In genomic region chr2:169424166-169424920, GRCm38 (mm10) we compare ENCODE assay signal across 17 mouse cellular contexts.
DNase-seq lines count a peak whose midpoint lies in the region; ATAC-seq and TF ChIP-seq lines count a peak whose summit lies in the region.
"Had no signal": no experiment of that assay in that cellular context is flagged by ENCODE, and none has a peak within 500 bp of the region (broad histone marks: within the 10 kb centered on the region; RNA-seq: fewer than 3 reads in every experiment).

No protein-coding gene starts in this region.

- H3K27ac ChIP-seq in embryonic facial prominence, embryonic 13.5 days, result peak overlapping the region; percentile 40
- no peak overlapping the region for H3K27ac ChIP-seq in embryonic facial prominence, embryonic 10.5 days (replicated peaks)
- H3K27ac ChIP-seq in lung, postnatal 0 days (ENCODE audit: low read length), result no peak overlapping the region
- H3K27ac ChIP-seq: heart, embryonic 13.5 days; hindbrain, embryonic 13.5 days; left cerebral cortex, adult 2 months; liver, embryonic 13.5 days; midbrain, embryonic 10.5 days; neural tube, embryonic 12.5 days had no signal

- no peaks in the 10 kb centered on the region for H3K36me3 ChIP-seq in embryonic facial prominence, embryonic 13.5 days
- H3K36me3 ChIP-seq in embryonic facial prominence, embryonic 10.5 days (replicated peaks), result no peaks in the 10 kb centered on the region
- H3K36me3 ChIP-seq in lung, postnatal 0 days (ENCODE audit: insufficient read depth, low read length), result no peaks in the 10 kb centered on the region
- H3K36me3 ChIP-seq: G1E; heart, embryonic 13.5 days; hindbrain, embryonic 13.5 days; liver, embryonic 13.5 days; midbrain, embryonic 10.5 days; neural tube, embryonic 12.5 days had no signal

- no peak overlapping the region for H3K4me3 ChIP-seq in embryonic facial prominence, embryonic 13.5 days
- H3K4me3 ChIP-seq in embryonic facial prominence, embryonic 10.5 days, result no peak overlapping the region
- no peak overlapping the region for H3K4me3 ChIP-seq in lung, postnatal 0 days (ENCODE audit: low read depth, low read length)
- H3K4me3 ChIP-seq: heart, embryonic 13.5 days; hindbrain, embryonic 13.5 days; left cerebral cortex, adult 2 months; liver, embryonic 13.5 days; midbrain, embryonic 10.5 days; neural tube, embryonic 12.5 days had no signal

- no peak overlapping the region for H3K9ac ChIP-seq in embryonic facial prominence, embryonic 13.5 days
- H3K9ac ChIP-seq in lung, postnatal 0 days (replicated peaks; ENCODE audit: low read depth), result no peak overlapping the region
- H3K9ac ChIP-seq: heart, embryonic 13.5 days; hindbrain, embryonic 13.5 days; liver, embryonic 13.5 days; neural tube, embryonic 12.5 days had no signal

- TF ChIP-seq CTCF in lung, postnatal 0 days (IDR thresholded peaks at IDR 0.05), result no peak

- TF ChIP-seq EP300 in lung, postnatal 0 days (IDR thresholded peaks at IDR 0.05), result peak; percentile 47

- no peak for ATAC-seq in embryonic facial prominence, embryonic 13.5 days (ENCODE audit: insufficient number of reproducible peaks, insufficient read depth, low FRiP score, low TSS enrichment, low read depth)
- ATAC-seq in lung, postnatal 0 days, result peak; percentile 49

- no peak overlapping the region for H3K4me2 ChIP-seq in embryonic facial prominence, embryonic 13.5 days
- H3K4me2 ChIP-seq in lung, postnatal 0 days (replicated peaks; ENCODE audit: low read depth, low read length), result peak overlapping the region; percentile 14; the same call in 1 of the 2 replicates
- H3K4me2 ChIP-seq: heart, embryonic 13.5 days; hindbrain, embryonic 13.5 days; liver, embryonic 13.5 days; neural tube, embryonic 12.5 days had no signal

- no peak for DNase-seq in embryonic facial prominence, embryonic 10.5 days (ENCODE audit: low spot score)
- peak; percentile 9 for DNase-seq in layer of hippocampus, adult 9-11 months
- DNase-seq in layer of hippocampus, adult 9-10 months (ENCODE audit: low spot score), result no peak
- peak; percentile 84 for DNase-seq in brain, embryonic 18.5 days (ENCODE audit: low read depth, low spot score)
- peak; percentile 64 for DNase-seq in lung, postnatal 0 days (ENCODE audit: low spot score)
- no peak for DNase-seq in natural killer cell, adult 2 months (ENCODE audit: low spot score in 2 of 2)
- DNase-seq in frontal cortex, postnatal 25 days (ENCODE audit: low spot score in 2 of 2), result no peak
- DNase-seq: B cell, adult 2 months; liver, embryonic 13.5 days; thymus, postnatal 36 days had no signal

- H3K27me3 ChIP-seq in embryonic facial prominence, embryonic 13.5 days, result no peaks in the 10 kb centered on the region
- no peaks in the 10 kb centered on the region for H3K27me3 ChIP-seq in embryonic facial prominence, embryonic 10.5 days (replicated peaks; ENCODE audit: low read depth, poor library complexity, severe bottlenecking)
- H3K27me3 ChIP-seq in lung, postnatal 0 days (replicated peaks; ENCODE audit: insufficient read depth, low read length), result no peaks in the 10 kb centered on the region
- H3K27me3 ChIP-seq: hindbrain, embryonic 13.5 days; liver, embryonic 13.5 days; neural tube, embryonic 12.5 days had no signal

- H3K9me3 ChIP-seq in embryonic facial prominence, embryonic 13.5 days, result no peaks in the 10 kb centered on the region
- no peaks in the 10 kb centered on the region for H3K9me3 ChIP-seq in embryonic facial prominence, embryonic 10.5 days
- no peaks in the 10 kb centered on the region for H3K9me3 ChIP-seq in lung, postnatal 0 days (ENCODE audit: low read length)
- H3K9me3 ChIP-seq: heart, embryonic 13.5 days; hindbrain, embryonic 13.5 days; midbrain, embryonic 10.5 days; neural tube, embryonic 12.5 days had no signal

- whole genome bisulfite sequencing in embryonic facial prominence, embryonic 13.5 days, result 61% methylated on average over 12 of the region's 12 CpGs
- WGBS in embryonic facial prominence, embryonic 10.5 days, result 83% methylated on average over 12 of the region's 12 CpGs
- 58% methylated on average over 12 of the region's 12 CpGs for WGBS in lung, postnatal 0 days

- peaks cover 21% of the 10 kb centered on the region for H3K4me1 ChIP-seq in embryonic facial prominence, embryonic 13.5 days
- H3K4me1 ChIP-seq in embryonic facial prominence, embryonic 10.5 days, result peaks cover 4% of the 10 kb centered on the region; the same call in 1 of the 2 replicates
- H3K4me1 ChIP-seq in lung, postnatal 0 days (ENCODE audit: insufficient read depth, low read depth, low read length), result no peaks in the 10 kb centered on the region
- H3K4me1 ChIP-seq: heart, embryonic 13.5 days; liver, embryonic 13.5 days; midbrain, embryonic 10.5 days; neural tube, embryonic 12.5 days had no signal

Comparison
In these comparisons a context has a peak if more than half of its experiments do, and no peak if none do; other contexts are left out.
1. DNase-seq: peak in layer of hippocampus, adult 9-11 months (single experiment), brain, embryonic 18.5 days (single experiment) and lung, postnatal 0 days (single experiment); none in embryonic facial prominence, embryonic 10.5 days (single experiment), layer of hippocampus, adult 9-10 months (single experiment), natural killer cell, adult 2 months (0 of 2) and frontal cortex, postnatal 25 days (0 of 2).